Mouse (Mus musculus) thymus, postnatal 0 days (tissue): ENCODE results near the gene Bcl2a1a. TPM values are rescaled to one million over a fixed set of nuclear protein-coding genes. Genes with fewer than 3 reads are reported as not detected.
"Not testable (repeated sequence)": the region's sequence is repeated elsewhere in the genome, so short reads cannot be mapped to it uniquely, and the experiment has no call there.

Experiments used
- DNase-seq: peaks from one replicate; pipeline ENCODE4 v3.0.0-alpha.2; 2015; ENCODE audit warnings: low spot score
- polyA plus RNA-seq: library from polyadenylated mRNA; unstranded; fragments of >200 nt; fragmentation: Nextera tagmentation; extraction: Ambion mirVana; gene quantifications from 2 replicates; pipeline ENCODE4 v1.2.1, GENCODE M21; 2015

The Bcl2a1a gene
- 14.4 and 14.5 TPM in 2 replicates for polyA plus RNA-seq

DNA sequence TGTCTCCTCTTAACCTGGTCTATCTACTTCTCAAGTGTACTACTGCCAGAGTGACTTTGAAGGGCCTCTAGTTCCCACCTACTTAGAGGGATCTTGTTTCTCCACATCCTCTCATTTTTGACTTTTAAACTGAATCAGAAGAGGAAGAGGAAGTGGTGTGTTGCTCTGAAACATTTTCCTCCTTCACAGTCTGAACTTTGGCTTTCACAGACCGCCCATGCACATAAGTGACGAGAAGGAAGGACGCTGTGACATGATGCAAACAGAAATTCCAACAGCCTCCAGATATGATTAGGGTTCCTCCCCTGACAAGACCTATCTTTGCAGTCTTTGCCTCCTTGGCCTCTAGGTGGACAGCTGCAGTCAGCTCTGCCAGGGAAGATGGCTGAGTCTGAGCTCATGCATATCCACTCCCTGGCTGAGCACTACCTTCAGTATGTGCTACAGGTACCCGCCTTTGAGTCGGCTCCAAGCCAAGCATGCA is at the start of gene Bcl2a1a:
TSS of gene Bcl2a1a (plus strand) at position 231 of the 484 bp plus-strand sequence.
- DNase-seq = not testable (repeated sequence)

DNA sequence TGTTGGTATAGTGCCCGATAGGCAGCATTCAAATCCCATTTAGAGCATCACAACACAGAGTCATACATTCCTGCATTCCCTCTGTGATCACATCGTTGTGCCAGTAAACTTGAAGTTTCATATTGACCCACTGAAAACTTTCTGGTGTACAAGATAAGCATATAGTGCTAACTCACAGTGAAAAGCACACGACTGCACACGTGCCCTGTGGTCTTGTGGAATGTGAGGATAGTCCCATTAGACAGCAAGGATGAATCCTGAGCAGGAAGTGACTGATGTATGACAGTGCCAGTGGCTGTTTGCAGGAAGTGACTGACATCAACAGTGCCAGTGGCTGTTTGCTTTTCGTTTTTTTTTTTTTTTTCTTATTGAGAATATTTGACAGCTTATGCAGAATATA is 40.1 kb upstream of the Bcl2a1a start:
- DNase-seq = not testable (repeated sequence)

DNA sequence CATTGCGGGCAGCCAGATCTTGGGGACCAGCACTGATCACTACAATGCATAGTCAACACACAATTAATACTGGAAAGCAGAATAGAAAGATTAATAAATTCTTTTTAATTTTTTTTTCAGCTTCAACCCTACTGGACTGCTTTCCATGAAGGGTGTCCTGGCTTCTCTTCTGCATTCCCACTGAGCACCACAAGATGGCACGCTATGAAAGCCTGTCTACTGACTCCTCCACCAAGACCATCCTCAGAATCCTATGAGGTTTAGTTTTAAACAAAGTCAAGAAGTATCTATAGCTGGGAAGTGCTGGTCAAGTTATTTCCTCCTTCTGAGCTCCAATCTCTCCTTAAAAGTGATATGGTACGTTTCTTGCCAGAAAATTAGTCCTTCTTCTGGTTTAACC is 18.4 kb upstream of the Bcl2a1a start:
- DNase-seq = not testable (repeated sequence)

DNA sequence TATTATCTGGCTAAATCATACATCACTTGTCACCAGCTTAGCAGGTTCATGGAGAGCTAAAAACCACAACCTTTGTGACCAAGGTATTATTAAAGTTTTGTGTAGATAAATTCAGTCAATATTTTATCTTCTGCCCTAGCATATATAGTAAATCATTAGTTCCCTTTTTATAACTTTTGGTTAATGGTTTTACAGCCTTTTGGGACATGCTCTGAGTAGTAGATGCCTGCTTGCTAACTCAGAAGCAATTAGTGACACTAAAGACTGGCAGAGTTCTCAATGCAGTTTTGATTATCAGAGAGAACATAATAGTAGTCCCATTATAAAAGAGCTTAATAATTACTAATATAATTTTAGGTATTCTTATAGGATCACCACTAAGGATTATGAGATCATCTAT is 5.2 kb upstream of the Bcl2a1a start:
- DNase-seq = not testable (repeated sequence)

DNA sequence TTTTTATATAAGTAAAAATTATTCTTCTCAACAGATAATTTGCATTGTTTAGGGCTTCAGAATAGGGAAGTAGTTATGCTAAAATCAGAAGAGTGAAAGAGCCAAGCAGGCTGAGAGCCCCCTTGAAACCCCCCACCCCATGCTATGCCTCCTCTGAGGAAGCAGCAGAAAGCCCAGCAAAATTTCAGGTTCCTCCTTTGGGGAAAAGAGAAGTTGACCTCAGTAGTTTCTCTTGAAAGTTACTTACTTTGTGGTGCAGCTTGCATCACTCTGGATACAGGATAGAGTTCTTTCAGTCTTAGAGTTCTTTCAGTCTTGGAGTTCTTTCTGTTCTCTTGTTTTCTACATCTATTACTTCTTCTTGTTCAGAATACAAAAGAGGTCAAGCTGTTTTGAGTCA is 3.5 kb upstream of the Bcl2a1a start:
- not testable (repeated sequence) for DNase-seq

DNA sequence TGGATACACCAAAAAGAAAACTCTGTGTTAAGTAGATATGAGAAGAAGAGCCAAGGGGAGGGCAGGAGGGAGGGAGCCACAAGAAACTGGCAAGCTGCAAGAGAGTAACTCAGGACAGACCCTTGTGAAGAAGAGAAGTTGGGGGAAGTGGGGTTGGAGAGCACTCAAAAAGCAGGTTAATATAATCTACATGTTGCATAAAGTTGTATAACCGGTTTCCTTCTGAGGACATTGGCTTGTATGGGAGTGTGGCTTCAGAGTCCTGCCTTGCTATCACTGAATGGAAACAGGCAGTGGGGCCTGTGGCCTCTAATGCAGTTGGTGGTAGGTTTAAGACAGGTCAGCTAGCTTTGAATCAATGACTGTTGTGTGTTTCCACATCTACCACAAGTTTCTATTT is 1.5 kb upstream of the Bcl2a1a start:
- DNase-seq = not testable (repeated sequence)

DNA sequence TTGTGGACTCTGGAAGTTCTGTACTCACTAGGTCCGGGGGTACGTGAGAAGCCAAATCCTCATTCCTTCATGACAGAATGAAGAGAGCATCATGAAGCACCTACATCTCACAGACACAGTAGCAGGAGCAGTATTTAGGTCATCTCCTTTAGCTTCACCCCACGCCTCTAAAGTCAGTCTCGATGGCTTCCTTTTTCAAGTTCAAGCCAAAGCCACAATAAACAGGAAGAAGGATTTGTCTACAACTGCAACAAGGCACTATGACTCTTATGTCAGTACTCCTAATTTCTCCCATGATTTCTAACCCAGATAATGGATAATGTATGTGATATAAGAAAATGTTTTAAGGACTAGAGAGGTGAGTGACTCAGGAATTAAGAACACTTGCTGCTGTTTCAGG is 665 bp upstream of the Bcl2a1a start:
- DNase-seq = not testable (repeated sequence)

DNA sequence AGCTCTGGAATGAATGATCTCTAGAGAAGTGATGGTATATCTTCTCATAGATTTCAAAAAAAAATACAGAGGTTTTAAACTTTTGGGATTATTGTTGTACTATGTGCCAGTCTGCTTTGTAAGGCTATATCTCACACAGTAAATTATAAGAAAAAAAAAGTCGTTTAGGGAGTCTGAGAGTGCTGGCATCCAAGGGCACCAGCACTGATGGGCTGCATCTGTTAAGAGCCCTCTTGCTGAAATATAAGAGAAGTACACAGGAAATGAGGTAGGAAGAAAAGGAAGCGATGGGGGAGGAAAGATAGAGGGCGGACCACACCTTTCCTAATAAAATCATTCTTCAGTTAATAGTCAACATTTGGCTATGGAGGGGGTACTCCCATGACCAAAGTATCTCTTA is 2.2 kb downstream of the Bcl2a1a start:
- no peak for DNase-seq

DNA sequence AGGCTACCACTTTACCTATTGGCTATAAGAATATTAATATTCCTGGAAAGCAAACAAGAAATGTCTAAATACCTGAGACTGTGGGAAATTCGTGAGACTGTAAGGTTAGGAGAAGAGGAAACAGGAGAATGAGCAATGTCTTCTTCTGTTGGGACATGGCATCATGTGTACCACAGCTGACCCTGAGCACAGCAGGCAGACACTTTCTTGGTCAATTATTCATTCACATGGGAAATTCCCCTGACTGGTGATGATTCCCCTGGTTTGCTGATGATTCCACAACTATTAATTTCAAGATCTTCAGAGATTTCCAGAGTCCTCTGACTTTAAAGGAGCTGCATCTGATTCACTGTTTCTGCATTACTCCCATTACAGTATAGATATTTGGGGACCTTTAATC is 3.3 kb downstream of the Bcl2a1a start:
- DNase-seq = not testable (repeated sequence)

DNA sequence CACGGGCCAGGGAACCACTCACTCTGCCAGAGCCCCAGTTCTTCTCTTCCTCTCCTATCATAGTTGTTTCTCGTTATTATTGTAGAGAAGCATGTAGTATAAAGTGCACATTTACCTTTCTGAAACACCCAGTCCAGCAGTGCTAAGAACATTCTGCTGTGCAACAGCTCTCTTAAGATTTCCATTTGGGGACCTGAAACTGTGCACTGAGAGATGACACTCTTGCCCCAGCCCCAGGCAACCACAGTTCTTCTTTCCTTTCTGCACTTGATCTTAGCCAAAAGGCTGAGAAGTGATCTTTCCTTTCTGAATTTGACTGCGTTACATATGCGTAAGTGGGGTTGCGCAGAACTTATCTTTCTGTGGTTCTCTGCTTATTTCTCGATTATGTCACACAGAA is 9.8 kb downstream of the Bcl2a1a start:
- DNase-seq = not testable (repeated sequence)

DNA sequence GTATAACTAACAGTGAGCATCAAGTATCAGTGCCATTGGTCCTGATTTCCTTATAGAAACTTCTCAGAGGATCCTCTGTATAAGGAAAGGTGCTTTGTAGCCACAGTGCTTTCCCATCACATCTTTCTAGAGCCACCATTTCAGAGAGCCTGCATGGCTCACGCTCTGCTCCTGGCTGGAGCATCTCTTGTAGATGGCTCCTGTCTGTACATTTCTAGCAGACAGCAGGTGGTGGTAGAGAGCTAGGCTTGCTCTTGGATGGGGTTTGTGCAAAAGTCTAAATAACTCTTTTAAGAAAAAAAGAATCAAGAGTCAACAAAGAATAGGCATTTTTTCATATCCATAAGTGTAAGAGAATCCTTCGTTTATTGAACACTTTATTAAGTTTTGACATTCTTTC is 12.8 kb downstream of the Bcl2a1a start:
- DNase-seq = not testable (repeated sequence)

DNA sequence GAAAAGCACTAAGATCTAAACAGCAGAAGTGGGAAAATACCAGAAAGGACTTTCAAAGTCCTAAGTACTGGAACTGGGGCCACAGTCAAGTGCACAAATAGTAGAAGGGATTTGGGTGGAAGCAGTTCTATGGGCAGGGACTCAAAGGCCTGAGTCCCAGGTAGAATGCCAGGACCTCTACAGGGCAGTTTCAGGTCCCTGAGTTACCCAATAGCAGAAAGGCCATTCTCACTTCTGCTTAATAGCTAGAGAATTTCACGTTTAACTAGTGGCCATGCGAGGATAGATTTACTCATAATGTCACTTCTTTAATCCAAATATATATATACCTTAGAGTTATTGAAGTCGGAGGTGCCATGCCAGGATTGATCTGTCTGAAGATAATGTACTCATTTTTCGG is 20.2 kb downstream of the Bcl2a1a start:
- DNase-seq = not testable (repeated sequence)

DNA sequence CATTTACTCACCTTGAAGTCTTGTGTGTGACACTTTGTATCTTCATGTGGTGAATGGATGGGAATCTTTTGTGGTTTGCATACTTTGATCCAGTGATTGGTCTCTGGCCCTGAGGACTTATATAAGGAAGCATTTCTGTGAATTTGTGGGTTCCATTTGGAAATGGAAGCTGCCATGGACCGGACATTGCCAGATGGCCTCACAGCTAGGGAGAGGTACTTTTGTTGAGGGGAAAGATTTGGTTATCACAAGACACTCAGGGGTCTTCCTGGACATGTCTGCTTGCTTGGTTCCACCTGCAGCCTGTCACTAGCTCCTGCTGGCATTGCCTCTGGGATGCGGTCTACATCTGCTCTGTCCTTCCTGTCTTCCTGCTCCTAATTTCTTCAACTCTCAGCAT is 23.1 kb downstream of the Bcl2a1a start:
- not testable (repeated sequence) for DNase-seq

DNA sequence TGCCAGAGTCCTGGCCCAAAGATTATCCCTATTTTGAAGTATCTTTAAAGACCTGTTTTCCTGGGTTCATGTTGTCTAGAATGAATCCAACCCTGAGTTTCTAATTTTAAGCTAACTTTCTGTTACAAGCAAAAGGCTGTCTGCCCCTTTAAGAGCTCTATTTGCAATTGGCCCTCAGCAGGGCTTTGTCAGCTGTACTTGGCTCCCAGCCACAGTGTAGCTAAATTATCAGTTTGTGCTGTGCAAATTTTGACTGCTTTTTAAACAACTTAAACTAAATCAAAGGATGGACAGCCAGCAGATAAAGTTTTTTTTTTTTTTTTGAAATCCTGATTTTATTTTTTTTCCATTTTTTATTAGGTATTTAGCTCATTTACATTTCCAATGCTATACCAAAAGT is 44.8 kb downstream of the Bcl2a1a start:
- not testable (repeated sequence) for DNase-seq

Other genes with a start within 250 kb of the Bcl2a1a start
- 51.0 and 57.9 TPM in 2 replicates for gene Mthfsl, start 236.6 kb upstream of the Bcl2a1a start, polyA plus RNA-seq
- 37.1 and 40.2 TPM in 2 replicates for gene Bcl2a1d, start 225.0 kb upstream of the Bcl2a1a start, polyA plus RNA-seq
- gene Trim43c, start 117.7 kb upstream of the Bcl2a1a start, polyA plus RNA-seq = 0.10 and 0.21 TPM in 2 replicates
- gene Trim43b, start 135.9 kb downstream of the Bcl2a1a start, polyA plus RNA-seq = 0.06 and 0.08 TPM in 2 replicates
- gene Bcl2a1b, start 242.3 kb downstream of the Bcl2a1a start, polyA plus RNA-seq = 48.8 and 53.4 TPM in 2 replicates
- 6.0 and 6.9 TPM in 2 replicates for gene Gm29094, start 242.5 kb downstream of the Bcl2a1a start, polyA plus RNA-seq